Mouse (Mus musculus) midbrain, embryonic 13.5 days (tissue): ENCODE measurements around the gene Lman2. TPM values are rescaled to one million over a fixed set of nuclear protein-coding genes. Genes with fewer than 3 reads are reported as not detected.

Experiments
- ATAC-seq: fragments of 200-750 bp; cut with Nextera tagmentation; 2 replicates; pipeline ENCODE4 v1.8.0; 2017; ENCODE audit warnings: mild to moderate bottlenecking, moderate TSS enrichment, moderate library complexity
- H3K27ac ChIP-seq: fragments of 300-500 bp; sonication (generic); 2 replicates; pipeline ENCODE4 v1.5.1; 2015; ENCODE audit warnings: inconsistent platforms, mild to moderate bottlenecking, moderate library complexity
- H3K27me3 ChIP-seq: fragments of 300-500 bp; sonication (generic); 2 replicates; pipeline ENCODE4 v1.6.1; 2015; ENCODE audit warnings: mild to moderate bottlenecking, inconsistent platforms
- H3K36me3 ChIP-seq: fragments of 300-500 bp; sonication (generic); 2 replicates; pipeline ENCODE4 v1.6.1; 2015; ENCODE audit warnings: mild to moderate bottlenecking, inconsistent platforms
- H3K4me1 ChIP-seq: fragments of 300-500 bp; sonication (generic); replicated peaks from 2 replicates; pipeline ENCODE4 v1.6.1; 2015; ENCODE audit warnings: inconsistent platforms
- H3K4me2 ChIP-seq: fragments of 300-500 bp; sonication (generic); replicated peaks from 2 replicates; pipeline ENCODE4 v1.6.1; 2015; ENCODE audit warnings: moderate library complexity, mild to moderate bottlenecking, inconsistent platforms
- H3K4me3 ChIP-seq: fragments of 300-500 bp; sonication (generic); replicated peaks from 2 replicates; pipeline ENCODE4 v1.5.1; 2015; ENCODE audit warnings: mild to moderate bottlenecking, inconsistent platforms
- H3K9ac ChIP-seq: fragments of 300-500 bp; sonication (generic); replicated peaks from 2 replicates; pipeline ENCODE4 v1.6.1; 2015; ENCODE audit warnings: mild to moderate bottlenecking, inconsistent platforms
- H3K9me3 ChIP-seq: fragments of 300-500 bp; sonication (generic); 2 replicates; pipeline ENCODE4 v1.6.1; 2016; ENCODE audit warnings: mild to moderate bottlenecking, inconsistent platforms
- WGBS: fragments of 180-500 bp; shearing (Covaris S2); methylation state at CpG from one replicate; pipeline ENCODE4 v1.1.7; 2015; 5-methylcytosine and 5-hydroxymethylcytosine counted together
- polyA plus RNA-seq: library from polyadenylated mRNA; unstranded; fragments of >200 nt; fragmentation: Nextera tagmentation; extraction: Ambion mirVana; gene quantifications from 2 replicates; pipeline ENCODE4 v1.2.1, GENCODE M21; 2015

The Lman2 gene
- polyA plus RNA-seq, 1 experiment from 2014 or later = 62.6 TPM

GRCm38 (mm10) chr13:55369531-55370114, 7.0 kb upstream of the Lman2 start, which contains the start of gene Rgs14:
Rgs14 (plus strand) TSS chr13:55369732.
- Histone ChIP-seq H3K27ac (no peak within 1 kb of the TSS), H3K36me3 (no peaks in the 10 kb centered on the region), H3K27me3 (peaks cover 50% of the 10 kb centered on the region), H3K4me1 (no peaks in the 10 kb centered on the region), H3K9me3 (no peaks in the 10 kb centered on the region), H3K4me2 (no peak within 1 kb of the TSS), H3K9ac (no peak within 1 kb of the TSS), H3K4me3 (no peak within 1 kb of the TSS)
- 75% methylated on average over 13 of the region's 13 CpGs for WGBS
- ATAC-seq = no peak

DNA sequence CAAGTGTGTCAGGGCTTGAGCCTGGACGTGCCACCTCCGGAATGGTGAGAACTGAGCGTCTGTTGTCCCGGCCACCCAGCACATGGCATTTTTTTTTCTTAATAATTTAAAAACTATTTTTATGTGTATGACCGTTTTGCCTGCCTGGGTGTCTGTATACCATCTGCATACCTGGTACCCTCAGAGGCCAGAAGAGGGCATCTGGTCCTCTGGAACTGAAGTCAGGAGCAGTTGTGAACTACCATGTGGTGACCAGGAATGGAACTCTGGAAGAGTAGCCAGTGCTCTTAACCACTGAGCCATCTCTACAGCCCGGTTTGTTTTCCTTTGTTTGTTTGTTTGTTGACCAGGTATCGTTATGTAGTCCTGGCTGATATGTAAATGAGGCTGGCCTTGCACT, 5.8 kb upstream of the Lman2 start:
- Histone ChIP-seq H3K4me1 (no peaks in the 10 kb centered on the region), H3K9me3 (no peaks in the 10 kb centered on the region), H3K9ac (no peak overlapping the region), H3K27me3 (peaks cover 38% of the 10 kb centered on the region), H3K4me3 (no peak overlapping the region), H3K4me2 (no peak overlapping the region), H3K36me3 (no peaks in the 10 kb centered on the region), H3K27ac (no peak overlapping the region)
- ATAC-seq = no peak
- WGBS = 85% methylated on average over 7 of the region's 7 CpGs

GRCm38 (mm10) chr13:55361974-55362452, 570 bp downstream of the Lman2 start:
- Histone ChIP-seq H3K4me1 (peaks cover 29% of the 10 kb centered on the region), H3K27ac (peak overlapping the region; percentile 91), H3K4me3 (peak overlapping the region; percentile 96), H3K9me3 (no peaks in the 10 kb centered on the region), H3K9ac (peak overlapping the region; percentile 95), H3K4me2 (peak overlapping the region; percentile 90), H3K36me3 (peaks cover 32% of the 10 kb centered on the region), H3K27me3 (peaks cover 14% of the 10 kb centered on the region)
- 0% methylated on average over 32 of the region's 32 CpGs for WGBS
- ATAC-seq = peak; percentile 65

DNA sequence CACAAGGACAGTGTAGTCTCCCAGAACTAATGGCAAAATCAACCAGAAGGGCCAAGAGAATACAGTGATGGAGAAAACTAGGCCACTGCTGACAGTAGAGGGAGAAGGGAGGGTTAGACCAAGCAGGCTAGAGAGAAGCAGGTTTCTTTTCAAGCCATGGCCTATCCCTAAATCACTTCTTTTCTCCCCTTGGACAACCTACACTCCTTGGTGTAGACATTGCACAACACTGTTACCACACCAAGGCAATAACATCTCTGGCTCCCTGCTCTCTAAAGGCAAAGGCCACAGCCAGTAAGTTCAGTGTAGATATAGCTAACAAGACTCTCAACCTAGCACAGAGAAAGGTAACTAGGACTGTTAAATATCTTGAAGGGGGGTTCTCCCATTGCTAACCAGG, 1.4 kb downstream of the Lman2 start:
- Histone ChIP-seq H3K4me3 (peak overlapping the region; percentile 96), H3K9me3 (no peaks in the 10 kb centered on the region), H3K27me3 (peaks cover 13% of the 10 kb centered on the region), H3K4me1 (peaks cover 29% of the 10 kb centered on the region), H3K36me3 (peaks cover 36% of the 10 kb centered on the region), H3K4me2 (peak overlapping the region; percentile 90), H3K27ac (no peak overlapping the region), H3K9ac (peak overlapping the region; percentile 95)
- ATAC-seq = no peak

DNA sequence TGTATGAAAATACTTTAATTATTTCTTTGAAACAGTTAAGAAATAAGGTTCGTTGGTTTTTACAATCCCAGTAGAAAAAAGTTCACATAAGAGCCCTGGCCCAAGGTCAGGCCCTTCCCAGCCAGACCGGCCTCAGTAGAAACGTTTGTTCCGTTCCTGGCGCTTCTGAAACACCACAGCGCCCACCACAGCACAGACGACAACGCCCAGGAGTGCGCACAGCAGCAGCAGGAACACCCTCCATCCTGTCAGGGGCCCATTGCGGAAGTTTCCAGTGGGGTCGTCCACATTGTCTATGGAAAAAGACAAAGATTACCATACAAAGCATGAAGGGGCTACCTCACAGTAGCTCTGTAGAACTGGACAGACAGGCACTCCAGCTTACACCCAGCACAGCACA, 15.8 kb downstream of the Lman2 start:
- Histone ChIP-seq H3K27ac (no peak overlapping the region), H3K4me3 (no peak overlapping the region), H3K9ac (no peak overlapping the region), H3K4me2 (no peak overlapping the region), H3K4me1 (no peaks in the 10 kb centered on the region), H3K27me3 (no peaks in the 10 kb centered on the region), H3K36me3 (peaks cover 79% of the 10 kb centered on the region), H3K9me3 (no peaks in the 10 kb centered on the region)
- no peak for ATAC-seq
- 90% methylated on average over 11 of the region's 11 CpGs for WGBS

GRCm38 (mm10) chr13:55344286-55344685, 18.3 kb downstream of the Lman2 start:
- Histone ChIP-seq H3K4me1 (no peaks in the 10 kb centered on the region), H3K4me3 (no peak overlapping the region), H3K36me3 (peaks cover 57% of the 10 kb centered on the region), H3K9me3 (no peaks in the 10 kb centered on the region), H3K27me3 (no peaks in the 10 kb centered on the region), H3K27ac (no peak overlapping the region), H3K4me2 (no peak overlapping the region), H3K9ac (no peak overlapping the region)
- no peak for ATAC-seq
- WGBS = 93% methylated on average over 7 of the region's 7 CpGs

- H3K4me1 ChIP-seq = no peaks in the 10 kb centered on the region
- 44% methylated on average over 11 of the region's 11 CpGs for WGBS
- ATAC-seq = no peak
- H3K4me2 ChIP-seq = no peak overlapping the region
- H3K36me3 ChIP-seq = peaks cover 40% of the 10 kb centered on the region
- H3K9ac ChIP-seq = no peak overlapping the region
- H3K27me3 ChIP-seq = no peaks in the 10 kb centered on the region
- H3K9me3 ChIP-seq = no peaks in the 10 kb centered on the region
- no peak overlapping the region for H3K27ac ChIP-seq
- H3K4me3 ChIP-seq = no peak overlapping the region
Observed at GRCm38 (mm10) chr13:55342469-55342868, 20.1 kb downstream of the Lman2 start.

DNA sequence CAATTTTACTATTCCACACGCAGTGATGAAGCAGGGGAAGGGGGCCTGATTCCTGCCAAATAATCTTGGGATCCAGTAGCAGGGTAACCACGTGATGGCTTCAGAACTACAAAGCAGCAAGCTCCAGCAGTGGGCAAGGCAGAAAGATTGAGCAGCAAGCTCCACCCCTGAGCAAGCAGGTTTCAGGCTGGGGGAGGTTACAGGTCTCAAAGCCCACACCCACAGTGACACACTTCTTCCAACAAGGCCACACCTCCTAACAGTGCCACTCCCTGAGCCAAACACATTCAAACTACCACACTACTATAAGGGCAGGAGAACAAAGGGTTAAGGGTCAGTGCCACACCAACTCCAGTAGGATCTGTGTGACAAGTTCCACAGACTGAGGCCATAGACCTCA, 23.3 kb downstream of the Lman2 start:
- Histone ChIP-seq H3K4me3 (no peak overlapping the region), H3K4me2 (no peak overlapping the region), H3K9ac (no peak overlapping the region), H3K27me3 (no peaks in the 10 kb centered on the region), H3K27ac (no peak overlapping the region), H3K36me3 (peaks cover 8% of the 10 kb centered on the region), H3K9me3 (no peaks in the 10 kb centered on the region), H3K4me1 (no peaks in the 10 kb centered on the region)
- ATAC-seq = no peak
- WGBS = 46% methylated on average over 2 of the region's 2 CpGs

GRCm38 (mm10) chr13:55338131-55339054, 24.2 kb downstream of the Lman2 start:
- Histone ChIP-seq H3K4me3 (no peak overlapping the region), H3K27ac (no peak overlapping the region), H3K4me2 (no peak overlapping the region), H3K9me3 (no peaks in the 10 kb centered on the region), H3K27me3 (no peaks in the 10 kb centered on the region), H3K36me3 (no peaks in the 10 kb centered on the region), H3K4me1 (no peaks in the 10 kb centered on the region), H3K9ac (no peak overlapping the region)
- no peak for ATAC-seq
- WGBS = 65% methylated on average over 12 of the region's 12 CpGs

GRCm38 (mm10) chr13:55337341-55337975, 25.1 kb downstream of the Lman2 start:
- no peaks in the 10 kb centered on the region for H3K4me1 ChIP-seq
- H3K27ac ChIP-seq = no peak overlapping the region
- no peak for ATAC-seq
- H3K9me3 ChIP-seq = no peaks in the 10 kb centered on the region
- no peak overlapping the region for H3K4me3 ChIP-seq
- WGBS = 67% methylated on average over 10 of the region's 10 CpGs
- H3K27me3 ChIP-seq = no peaks in the 10 kb centered on the region
- H3K36me3 ChIP-seq = no peaks in the 10 kb centered on the region
- H3K9ac ChIP-seq = no peak overlapping the region
- H3K4me2 ChIP-seq = no peak overlapping the region

DNA sequence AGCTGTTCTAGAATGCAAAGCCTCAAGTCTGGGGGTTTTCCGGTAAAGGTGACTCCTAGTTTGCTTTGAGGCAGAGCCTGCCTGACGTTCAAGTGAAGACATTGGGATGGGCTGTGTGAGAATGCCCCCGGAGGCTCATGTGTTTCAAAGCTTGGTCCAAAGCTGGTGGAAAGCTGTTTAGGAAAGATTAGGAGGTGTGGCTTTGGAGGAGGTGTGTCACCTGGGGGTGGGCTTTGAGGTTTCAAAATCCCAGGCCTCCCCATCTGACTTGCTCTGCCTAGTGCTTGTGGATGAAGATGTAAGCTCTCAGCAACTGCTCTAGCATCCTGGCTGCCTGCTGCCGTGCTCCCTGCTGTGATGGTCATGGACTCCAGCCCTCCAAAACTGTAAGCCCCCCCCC, 26.9 kb downstream of the Lman2 start:
- ATAC-seq = no peak
- Histone ChIP-seq H3K9me3 (no peaks in the 10 kb centered on the region), H3K4me3 (no peak overlapping the region), H3K27me3 (no peaks in the 10 kb centered on the region), H3K4me2 (no peak overlapping the region), H3K4me1 (peaks cover 5% of the 10 kb centered on the region), H3K27ac (no peak overlapping the region), H3K9ac (no peak overlapping the region), H3K36me3 (no peaks in the 10 kb centered on the region)
- WGBS = 84% methylated on average over 4 of the region's 4 CpGs

- no peak overlapping the region for H3K27ac ChIP-seq
- ATAC-seq = no peak
- H3K4me1 ChIP-seq = peaks cover 32% of the 10 kb centered on the region
- no peak overlapping the region for H3K4me3 ChIP-seq
- no peaks in the 10 kb centered on the region for H3K27me3 ChIP-seq
- H3K36me3 ChIP-seq = no peaks in the 10 kb centered on the region
- H3K4me2 ChIP-seq = no peak overlapping the region
- 89% methylated on average over 3 of the region's 3 CpGs for WGBS
- H3K9me3 ChIP-seq = no peaks in the 10 kb centered on the region
- H3K9ac ChIP-seq = no peak overlapping the region
Observed at GRCm38 (mm10) chr13:55332331-55332730, 30.3 kb downstream of the Lman2 start.
